Mouse (Mus musculus): ENCODE data around the gene Efcab6. TPM values are rescaled to one million over a fixed set of nuclear protein-coding genes. Genes with fewer than 3 reads are reported as not detected.

Efcab6 gene
- polyA plus RNA-seq, 1 experiment, result not detected

DNA sequence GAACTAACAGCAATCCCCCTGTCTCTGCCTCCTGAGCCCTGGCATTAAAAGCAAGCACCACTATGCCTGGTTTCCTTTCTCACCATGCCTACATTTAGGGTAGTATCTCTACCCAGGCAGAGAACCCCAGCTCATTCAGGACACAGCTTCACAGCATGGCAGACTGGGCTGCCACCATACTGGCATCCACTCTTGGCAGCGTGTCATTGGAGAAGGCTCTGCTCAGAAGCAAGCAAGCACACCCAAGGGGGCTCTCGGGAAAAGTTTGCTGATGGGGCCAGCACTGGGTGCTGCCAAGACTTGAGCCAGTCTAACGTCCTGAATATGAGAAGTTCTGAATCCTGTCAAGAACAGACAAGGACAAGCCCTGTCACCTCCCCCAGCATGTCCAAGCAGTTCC lies 66.1 kb downstream of the Efcab6 start:
- TF ChIP-seq POLR2A (IDR thresholded peaks at IDR 0.05; ENCODE audit: low read depth, low read length) (no peak), CTCF (IDR thresholded peaks at IDR 0.05; ENCODE audit: extremely low read depth, insufficient read depth, insufficient read length, insufficient replicate concordance) (no peak)
- Histone ChIP-seq H3K27me3 (ENCODE audit: control insufficient read depth, insufficient read depth, low read length) (no peaks in the 10 kb centered on the region), H3K27ac (ENCODE audit: insufficient read depth, low read length) (no peak overlapping the region), H3K4me3 (ENCODE audit: extremely low read depth, insufficient read depth, insufficient read length) (no peak overlapping the region), H3K36me3 (ENCODE audit: control insufficient read depth, insufficient read depth, low read length) (no peaks in the 10 kb centered on the region), H3K4me1 (ENCODE audit: control insufficient read depth, insufficient read depth, insufficient read length) (no peaks in the 10 kb centered on the region)
- no peak for DNase-seq (ENCODE audit: low read depth in 1 of 2, low spot score in 2 of 2)
- WGBS, result 67% methylated on average over 3 of the region's 3 CpGs

DNA sequence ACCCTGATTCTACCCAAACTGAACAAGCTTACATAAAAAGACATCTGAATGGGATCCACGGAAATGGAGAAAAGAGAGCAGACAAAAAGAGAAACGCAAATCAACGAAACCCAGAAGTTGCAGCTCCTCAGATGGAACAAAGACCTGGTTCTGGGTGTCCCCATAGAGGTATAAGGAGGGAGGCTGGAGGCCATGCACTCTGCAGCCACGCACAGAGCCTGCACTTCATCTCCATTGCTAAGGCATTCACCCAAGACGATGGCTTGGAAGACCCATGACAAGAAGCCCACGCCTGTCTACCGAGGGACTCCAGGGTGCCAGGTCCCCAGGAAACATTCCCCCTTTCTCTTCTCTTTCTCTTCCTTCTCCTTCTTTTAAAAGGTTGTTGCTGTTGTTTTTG lies 66.6 kb downstream of the Efcab6 start:
- Histone ChIP-seq H3K4me1 (ENCODE audit: control insufficient read depth, insufficient read depth, insufficient read length) (no peaks in the 10 kb centered on the region), H3K27ac (ENCODE audit: insufficient read depth, low read length) (no peak overlapping the region), H3K4me3 (ENCODE audit: extremely low read depth, insufficient read depth, insufficient read length) (no peak overlapping the region), H3K36me3 (ENCODE audit: control insufficient read depth, insufficient read depth, low read length) (no peaks in the 10 kb centered on the region), H3K27me3 (ENCODE audit: control insufficient read depth, insufficient read depth, low read length) (no peaks in the 10 kb centered on the region)
- TF ChIP-seq POLR2A (IDR thresholded peaks at IDR 0.05; ENCODE audit: low read depth, low read length), result no peak
- TF ChIP-seq CTCF (IDR thresholded peaks at IDR 0.05; ENCODE audit: extremely low read depth, insufficient read depth, insufficient read length, insufficient replicate concordance), result no peak
- 66% methylated on average over 7 of the region's 7 CpGs for WGBS
- no peak for DNase-seq (ENCODE audit: low read depth in 1 of 2, low spot score in 2 of 2)

DNA sequence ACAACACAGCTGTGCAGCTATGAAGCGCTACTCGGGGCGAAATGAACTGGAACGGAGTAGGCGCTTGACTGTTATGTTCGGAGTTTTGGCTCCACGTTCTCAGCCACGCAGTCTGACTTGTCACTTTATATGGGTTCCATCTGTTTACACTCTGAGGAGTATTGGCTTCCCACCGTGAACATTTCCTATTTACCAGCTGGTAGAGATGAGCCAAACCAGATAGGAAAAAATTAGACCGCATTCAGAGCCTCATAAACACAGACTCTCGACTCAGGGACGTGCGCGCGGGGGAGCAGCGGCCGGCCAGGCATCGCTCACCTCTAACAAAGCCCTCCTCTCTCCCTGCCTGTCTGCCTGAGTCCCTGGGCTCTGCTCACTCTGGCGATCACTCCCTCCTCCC lies 67.1 kb downstream of the Efcab6 start:
- H3K27me3 ChIP-seq (ENCODE audit: control insufficient read depth, insufficient read depth, low read length), result no peaks in the 10 kb centered on the region
- H3K4me1 ChIP-seq (ENCODE audit: control insufficient read depth, insufficient read depth, insufficient read length), result no peaks in the 10 kb centered on the region
- H3K4me3 ChIP-seq (ENCODE audit: extremely low read depth, insufficient read depth, insufficient read length), result no peak overlapping the region
- H3K36me3 ChIP-seq (ENCODE audit: control insufficient read depth, insufficient read depth, low read length), result no peaks in the 10 kb centered on the region
- DNase-seq (ENCODE audit: low read depth in 1 of 2, low spot score in 2 of 2), result no peak
- H3K27ac ChIP-seq (ENCODE audit: insufficient read depth, low read length), result no peak overlapping the region
- WGBS, result 38% methylated on average over 19 of the region's 19 CpGs
- TF ChIP-seq POLR2A (IDR thresholded peaks at IDR 0.05; ENCODE audit: low read depth, low read length), result no peak
- TF ChIP-seq CTCF (IDR thresholded peaks at IDR 0.05; ENCODE audit: extremely low read depth, insufficient read depth, insufficient read length, insufficient replicate concordance), result no peak

DNA sequence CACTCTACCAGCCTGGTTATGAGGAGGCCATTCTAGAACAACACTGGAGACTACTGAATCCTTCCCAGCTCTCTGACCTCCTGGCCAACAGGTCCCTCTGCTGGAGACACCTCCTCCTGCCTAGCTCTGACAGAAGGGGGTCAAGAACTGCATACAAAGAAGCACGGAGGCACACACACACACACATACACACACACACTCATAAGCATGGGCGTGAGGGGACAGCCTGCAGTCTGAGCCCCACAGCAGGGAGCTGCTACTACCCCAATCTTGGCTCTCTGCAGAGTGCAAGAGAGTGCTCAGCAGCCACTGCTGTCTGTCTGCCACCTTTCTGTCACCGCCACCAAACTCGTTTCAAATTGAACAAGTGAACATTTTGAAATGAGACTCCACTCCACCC lies 67.6 kb downstream of the Efcab6 start:
- no peaks in the 10 kb centered on the region for H3K4me1 ChIP-seq (ENCODE audit: control insufficient read depth, insufficient read depth, insufficient read length)
- no peak overlapping the region for H3K4me3 ChIP-seq (ENCODE audit: extremely low read depth, insufficient read depth, insufficient read length)
- 36% methylated on average over 4 of the region's 4 CpGs for WGBS
- no peaks in the 10 kb centered on the region for H3K27me3 ChIP-seq (ENCODE audit: control insufficient read depth, insufficient read depth, low read length)
- no peaks in the 10 kb centered on the region for H3K36me3 ChIP-seq (ENCODE audit: control insufficient read depth, insufficient read depth, low read length)
- DNase-seq (ENCODE audit: low read depth in 1 of 2, low spot score in 2 of 2), result no peak
- TF ChIP-seq CTCF (IDR thresholded peaks at IDR 0.05; ENCODE audit: extremely low read depth, insufficient read depth, insufficient read length, insufficient replicate concordance), result no peak
- no peak for TF ChIP-seq POLR2A (IDR thresholded peaks at IDR 0.05; ENCODE audit: low read depth, low read length)
- H3K27ac ChIP-seq (ENCODE audit: insufficient read depth, low read length), result no peak overlapping the region

DNA sequence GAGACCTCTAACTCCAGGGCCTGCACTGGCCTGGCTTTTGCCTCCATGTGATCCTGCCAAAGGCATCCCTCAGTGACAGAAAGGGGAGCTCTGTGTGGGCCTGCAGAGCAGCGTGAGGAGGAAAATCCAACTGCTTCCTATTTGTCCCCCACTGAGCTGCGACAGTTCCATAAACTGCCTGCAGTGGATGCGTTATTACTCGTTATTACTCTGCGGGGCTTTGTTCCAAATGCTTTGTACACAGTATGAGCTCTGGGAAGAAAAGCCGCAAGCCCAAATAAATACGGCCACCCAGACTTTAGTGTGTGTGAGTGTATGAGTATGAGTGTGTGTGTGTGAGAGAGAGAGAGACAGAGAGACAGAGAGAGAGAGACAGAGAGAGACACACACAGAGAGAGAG lies 68.3 kb downstream of the Efcab6 start:
- WGBS, result 85% methylated on average over 7 of the region's 7 CpGs

DNA sequence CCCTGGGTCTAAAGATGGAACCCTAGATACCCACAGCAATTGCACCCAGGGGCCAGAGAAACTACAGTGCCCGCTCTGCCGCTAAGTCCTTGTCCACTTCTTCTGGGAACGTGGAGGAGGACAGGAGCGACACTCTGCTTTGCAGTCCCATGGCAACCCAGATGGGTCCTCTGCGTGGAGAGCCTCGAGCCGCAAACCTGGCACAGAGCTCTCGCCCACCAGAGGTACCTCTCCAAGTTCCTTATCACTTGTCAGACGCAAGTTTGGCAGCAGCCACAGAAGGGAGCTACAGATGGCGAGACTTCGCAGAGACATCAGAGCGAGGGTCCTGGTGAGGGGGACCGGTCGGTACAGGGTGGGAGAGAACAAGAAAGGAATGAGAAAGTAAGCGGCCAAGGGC lies 73.0 kb downstream of the Efcab6 start:
- no peak for DNase-seq (ENCODE audit: low read depth in 1 of 2, low spot score in 2 of 2)
- 86% methylated on average over 15 of the region's 15 CpGs for WGBS
- no peak overlapping the region for H3K4me3 ChIP-seq (ENCODE audit: extremely low read depth, insufficient read depth, insufficient read length)
- no peak for TF ChIP-seq POLR2A (IDR thresholded peaks at IDR 0.05; ENCODE audit: low read depth, low read length)
- no peak for TF ChIP-seq CTCF (IDR thresholded peaks at IDR 0.05; ENCODE audit: extremely low read depth, insufficient read depth, insufficient read length, insufficient replicate concordance)
- H3K27me3 ChIP-seq (ENCODE audit: control insufficient read depth, insufficient read depth, low read length), result no peaks in the 10 kb centered on the region
- H3K36me3 ChIP-seq (ENCODE audit: control insufficient read depth, insufficient read depth, low read length), result no peaks in the 10 kb centered on the region
- no peak overlapping the region for H3K27ac ChIP-seq (ENCODE audit: insufficient read depth, low read length)
- H3K4me1 ChIP-seq (ENCODE audit: control insufficient read depth, insufficient read depth, insufficient read length), result no peaks in the 10 kb centered on the region

More for the DNA sequence above, 68.3 kb downstream of the Efcab6 start:
- Histone ChIP-seq H3K4me3 (ENCODE audit: extremely low read depth, insufficient read depth, insufficient read length) (no peak overlapping the region), H3K4me1 (ENCODE audit: control insufficient read depth, insufficient read depth, insufficient read length) (no peaks in the 10 kb centered on the region), H3K36me3 (ENCODE audit: control insufficient read depth, insufficient read depth, low read length) (no peaks in the 10 kb centered on the region), H3K27me3 (ENCODE audit: control insufficient read depth, insufficient read depth, low read length) (no peaks in the 10 kb centered on the region), H3K27ac (ENCODE audit: insufficient read depth, low read length) (no peak overlapping the region)
- no peak for DNase-seq (ENCODE audit: low read depth in 1 of 2, low spot score in 2 of 2)
- TF ChIP-seq POLR2A (IDR thresholded peaks at IDR 0.05; ENCODE audit: low read depth, low read length) (no peak), CTCF (IDR thresholded peaks at IDR 0.05; ENCODE audit: extremely low read depth, insufficient read depth, insufficient read length, insufficient replicate concordance) (no peak)

DNA sequence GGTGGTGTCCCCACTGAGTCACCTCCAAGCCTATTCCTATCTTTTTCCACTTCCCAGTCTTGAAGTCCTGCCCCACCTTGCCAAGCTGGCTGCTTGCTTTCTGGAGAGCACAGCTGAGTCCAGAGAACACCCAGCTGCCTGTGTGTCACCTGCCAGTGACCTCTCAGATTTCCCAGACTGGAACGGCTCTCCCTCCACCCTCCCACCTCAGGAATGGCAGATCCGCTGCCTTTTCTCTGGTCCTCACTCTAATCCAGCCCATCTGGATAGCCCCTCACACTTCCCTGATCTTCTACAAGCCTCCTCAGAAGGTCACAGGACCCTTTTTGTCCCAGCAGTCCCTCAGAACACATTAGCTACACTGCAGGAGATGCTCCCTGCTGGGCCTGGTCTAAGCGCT lies 73.7 kb downstream of the Efcab6 start:
- no peak overlapping the region for H3K27ac ChIP-seq (ENCODE audit: insufficient read depth, low read length)
- 39% methylated on average over 3 of the region's 3 CpGs for WGBS
- no peaks in the 10 kb centered on the region for H3K4me1 ChIP-seq (ENCODE audit: control insufficient read depth, insufficient read depth, insufficient read length)
- no peak for TF ChIP-seq CTCF (IDR thresholded peaks at IDR 0.05; ENCODE audit: extremely low read depth, insufficient read depth, insufficient read length, insufficient replicate concordance)
- no peak for TF ChIP-seq POLR2A (IDR thresholded peaks at IDR 0.05; ENCODE audit: low read depth, low read length)
- no peak for DNase-seq (ENCODE audit: low read depth in 1 of 2, low spot score in 2 of 2)
- H3K4me3 ChIP-seq (ENCODE audit: extremely low read depth, insufficient read depth, insufficient read length), result no peak overlapping the region
- H3K27me3 ChIP-seq (ENCODE audit: control insufficient read depth, insufficient read depth, low read length), result no peaks in the 10 kb centered on the region
- no peaks in the 10 kb centered on the region for H3K36me3 ChIP-seq (ENCODE audit: control insufficient read depth, insufficient read depth, low read length)
